Mouse (Mus musculus) right cerebral cortex, postnatal 25 days (tissue): ENCODE results near the gene Plgrkt.

Experiments used
- DNase-seq: peaks from one replicate; pipeline ENCODE4 v3.0.0; 2022

Gene Plgrkt

GRCm38 (mm10) chr19:29379839-29380603 lies 12.8 kb upstream of the Plgrkt start:
- no peak for DNase-seq

GRCm38 (mm10) chr19:29376382-29376781 lies 9.2 kb upstream of the Plgrkt start:
- DNase-seq = no peak

- no peak for DNase-seq
Measured at GRCm38 (mm10) chr19:29374947-29375346, 7.8 kb upstream of the Plgrkt start.

GRCm38 (mm10) chr19:29373438-29373837 lies 6.2 kb upstream of the Plgrkt start:
- no peak for DNase-seq

GRCm38 (mm10) chr19:29372621-29373020 lies 5.4 kb upstream of the Plgrkt start:
- no peak for DNase-seq

GRCm38 (mm10) chr19:29372138-29372537 lies 4.9 kb upstream of the Plgrkt start:
- DNase-seq = no peak

- no peak for DNase-seq
Measured at GRCm38 (mm10) chr19:29371284-29372081, 4.3 kb upstream of the Plgrkt start.

- DNase-seq = no peak
Measured at GRCm38 (mm10) chr19:29370545-29371283, 3.5 kb upstream of the Plgrkt start.

GRCm38 (mm10) chr19:29370112-29370511 lies 2.9 kb upstream of the Plgrkt start:
- no peak for DNase-seq

GRCm38 (mm10) chr19:29368671-29369309 lies 1.6 kb upstream of the Plgrkt start:
- no peak for DNase-seq

- no peak for DNase-seq
Measured at GRCm38 (mm10) chr19:29368041-29368440, 851 bp upstream of the Plgrkt start.

GRCm38 (mm10) chr19:29366226-29366968 lies 793 bp downstream of the Plgrkt start:
- no peak for DNase-seq

GRCm38 (mm10) chr19:29365105-29365504 lies 2.1 kb downstream of the Plgrkt start:
- DNase-seq = no peak

GRCm38 (mm10) chr19:29364076-29364475 lies 3.1 kb downstream of the Plgrkt start:
- DNase-seq = no peak

- no peak for DNase-seq
Measured at GRCm38 (mm10) chr19:29363557-29363956, 3.6 kb downstream of the Plgrkt start.

GRCm38 (mm10) chr19:29362173-29362930 lies 4.8 kb downstream of the Plgrkt start:
- no peak for DNase-seq

- peak; percentile 91 for DNase-seq
Measured at GRCm38 (mm10) chr19:29361468-29362130, 5.6 kb downstream of the Plgrkt start.

GRCm38 (mm10) chr19:29360251-29360650 lies 6.9 kb downstream of the Plgrkt start:
- no peak for DNase-seq

GRCm38 (mm10) chr19:29356281-29356680 lies 10.9 kb downstream of the Plgrkt start:
- no peak for DNase-seq
